Mouse (Mus musculus) testis, postnatal 10 days (tissue): ENCODE results near the gene Hoxa9.
A peak's percentile ranks its signal among the peaks of the same experiment; 100 is the strongest.

Source experiments
- DNase-seq: peaks from one replicate; pipeline ENCODE4 v3.0.0; 2021; ENCODE audit warnings: low spot score

Gene Hoxa9

GRCm38 (mm10) chr6:52244471-52245039 lies 13.7 kb upstream of the Hoxa9 start:
- peak; percentile 28 for DNase-seq

DNA sequence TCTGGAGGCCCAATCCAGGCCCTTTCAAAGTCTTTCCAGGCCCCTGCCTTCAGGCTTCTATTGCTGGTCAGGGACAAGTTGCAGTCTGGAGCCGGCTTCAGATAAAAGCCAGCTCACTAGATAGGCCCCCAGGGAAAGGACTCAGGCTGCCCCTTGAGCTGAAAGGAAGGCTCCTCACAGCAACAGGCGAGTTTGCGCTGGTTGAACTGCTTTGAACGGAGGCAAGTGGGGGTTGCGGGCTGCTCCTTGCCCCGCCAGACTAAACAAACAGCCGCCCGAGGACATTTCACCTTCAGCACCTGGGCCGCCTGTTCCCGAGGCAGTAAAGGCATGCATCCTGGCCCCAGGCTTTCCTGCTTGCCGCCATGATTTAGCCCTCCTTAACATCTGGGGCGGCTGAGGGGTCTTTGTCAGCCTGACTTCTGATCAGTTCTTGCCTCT lies 12.8 kb upstream of the Hoxa9 start:
- peak; percentile 36 for DNase-seq

GRCm38 (mm10) chr6:52242801-52243332 lies 12.0 kb upstream of the Hoxa9 start:
- DNase-seq: peak; percentile 42

DNA sequence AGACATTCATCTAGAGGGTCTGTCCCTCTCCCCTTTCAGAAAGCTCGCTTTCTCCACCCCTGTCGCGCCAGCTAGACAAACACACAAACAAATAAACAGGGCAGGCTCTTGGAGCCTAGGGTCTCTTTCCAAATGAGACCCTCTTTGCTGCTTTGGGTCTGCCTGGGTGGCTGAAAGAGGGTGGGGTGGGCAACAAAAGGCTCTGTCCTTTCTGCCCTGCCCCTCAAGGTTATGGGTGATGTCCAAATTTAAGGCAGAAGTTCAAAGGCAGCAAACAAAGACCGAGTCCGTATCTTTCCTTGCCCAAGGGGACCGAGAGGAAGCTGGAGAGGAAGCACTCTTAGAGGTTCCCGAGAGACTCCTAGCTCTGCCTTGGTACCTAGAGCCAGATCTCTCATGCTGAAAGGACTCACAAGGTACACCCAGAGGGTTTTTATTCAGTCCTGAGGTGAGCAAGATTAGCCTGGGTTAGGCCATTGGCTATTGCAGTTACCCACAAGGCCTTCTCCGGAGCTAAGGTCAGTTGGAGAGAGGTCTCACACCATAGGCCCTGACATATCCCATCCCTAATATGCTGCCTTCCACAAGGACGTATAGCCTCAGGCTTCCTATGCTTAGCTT lies 10.2 kb upstream of the Hoxa9 start:
- no peak for DNase-seq

DNA sequence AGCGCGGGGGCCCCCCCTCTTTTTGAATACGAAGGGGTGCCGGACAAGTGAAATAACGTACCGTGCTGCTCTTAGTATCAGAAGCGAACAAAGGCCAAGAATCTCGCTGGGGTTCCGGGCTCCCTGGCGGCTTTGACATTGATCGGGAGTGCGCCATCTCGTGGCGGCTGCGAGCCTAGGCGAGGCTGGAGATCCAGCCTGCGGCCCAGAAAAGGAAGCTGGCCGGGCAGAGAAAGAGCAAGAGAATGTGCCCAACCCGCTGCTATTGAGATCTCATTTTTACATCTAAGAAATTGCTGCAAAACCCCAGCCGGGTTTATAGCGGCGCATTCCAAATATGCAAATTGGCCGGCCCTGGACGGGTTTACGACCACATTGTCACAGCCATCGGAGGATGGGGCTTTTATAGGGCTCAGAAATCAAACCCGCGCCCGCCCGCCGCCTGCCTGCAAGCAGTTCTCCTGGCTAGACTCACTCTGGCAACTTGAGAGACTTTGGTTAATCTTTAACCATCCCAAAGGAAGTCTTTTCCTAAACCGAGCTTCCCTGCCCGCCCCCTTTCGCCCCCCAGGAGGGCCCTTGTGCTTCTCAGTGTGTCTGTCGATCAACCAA lies 9.6 kb upstream of the Hoxa9 start, which contains the start of gene Hoxa10:
TSS of gene Hoxa10 (minus strand) at position 466 of the 612 bp plus-strand sequence.
- peak; percentile 88 for DNase-seq

DNA sequence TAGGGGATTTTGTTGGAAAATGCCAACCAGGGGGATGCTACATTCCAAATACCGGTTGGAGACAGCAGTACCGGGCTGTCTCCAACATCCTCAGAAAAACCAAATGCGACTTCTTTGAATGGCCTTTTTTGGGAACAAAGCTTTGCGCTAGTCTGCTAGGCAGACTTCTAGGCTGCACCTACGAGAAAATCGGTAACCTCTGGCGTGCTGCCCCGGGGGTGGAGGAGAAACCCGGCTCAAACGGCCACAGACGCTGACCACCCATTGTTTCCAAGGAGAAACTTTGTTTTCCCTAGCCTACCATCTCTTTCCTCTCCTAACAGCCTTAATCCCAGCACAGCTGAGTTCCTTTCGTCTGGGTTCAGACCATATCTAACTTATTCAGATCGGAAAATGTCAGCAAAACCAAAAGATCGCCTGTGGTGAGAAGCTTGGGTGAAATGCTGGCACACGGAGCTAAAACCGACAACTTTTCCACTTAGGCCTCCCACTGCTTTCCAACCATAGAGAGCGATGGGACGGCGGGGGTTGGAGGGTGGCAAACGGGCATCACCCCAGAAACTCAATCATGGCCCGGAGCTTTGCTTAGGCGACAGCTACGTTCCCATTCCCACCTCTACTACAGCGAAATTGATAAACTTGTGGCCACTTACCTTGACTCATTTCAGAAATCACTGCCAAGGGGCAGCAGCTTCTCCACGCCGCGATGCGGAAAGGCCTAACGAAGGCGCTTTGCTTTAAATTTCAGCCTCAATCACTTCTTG lies 8.9 kb upstream of the Hoxa9 start:
- peak; percentile 45 for DNase-seq

DNA sequence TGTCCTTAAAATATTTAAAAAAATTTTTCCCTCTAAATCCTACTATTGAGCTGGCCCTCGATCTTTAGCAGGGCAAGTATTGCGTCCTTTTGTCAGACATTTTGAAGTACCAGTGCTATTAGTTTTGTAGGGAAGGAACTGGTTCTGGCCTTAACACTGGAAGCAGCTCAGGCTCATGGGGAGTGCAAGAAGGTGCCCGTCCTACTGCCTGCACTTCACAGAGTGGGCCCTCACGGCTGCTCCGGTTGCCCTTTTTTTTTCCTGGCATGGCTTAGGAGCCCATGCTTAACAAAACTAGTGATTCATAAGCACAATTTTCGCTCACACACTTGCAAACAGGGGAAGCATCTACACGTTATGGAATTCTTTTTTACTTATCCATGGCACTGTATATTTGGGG lies 8.1 kb upstream of the Hoxa9 start:
- peak; percentile 34 for DNase-seq

GRCm38 (mm10) chr6:52238155-52238545 lies 7.3 kb upstream of the Hoxa9 start:
- DNase-seq: peak; percentile 32

GRCm38 (mm10) chr6:52237346-52238154 lies 6.7 kb upstream of the Hoxa9 start:
- DNase-seq: peak; percentile 34

DNA sequence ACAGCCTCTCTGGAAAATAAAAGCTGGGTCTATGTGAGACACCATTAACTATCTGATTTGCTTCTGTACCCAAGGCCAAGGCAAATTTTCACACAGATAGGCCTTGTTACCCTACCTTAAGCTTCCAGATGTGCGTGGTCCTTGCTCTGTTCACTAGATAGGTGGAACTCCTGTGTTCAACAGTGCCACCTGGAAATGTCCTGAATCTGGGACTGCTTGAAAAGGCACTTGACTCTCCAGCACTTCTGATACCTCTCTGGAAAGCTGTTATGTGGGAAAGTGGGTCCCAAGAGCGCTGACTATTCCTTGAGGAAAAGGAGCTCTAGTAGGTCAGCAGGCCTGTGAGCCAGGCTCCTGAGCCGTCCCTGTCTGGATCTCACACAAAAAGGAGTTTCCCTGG lies 5.9 kb upstream of the Hoxa9 start:
- DNase-seq: peak; percentile 20

DNA sequence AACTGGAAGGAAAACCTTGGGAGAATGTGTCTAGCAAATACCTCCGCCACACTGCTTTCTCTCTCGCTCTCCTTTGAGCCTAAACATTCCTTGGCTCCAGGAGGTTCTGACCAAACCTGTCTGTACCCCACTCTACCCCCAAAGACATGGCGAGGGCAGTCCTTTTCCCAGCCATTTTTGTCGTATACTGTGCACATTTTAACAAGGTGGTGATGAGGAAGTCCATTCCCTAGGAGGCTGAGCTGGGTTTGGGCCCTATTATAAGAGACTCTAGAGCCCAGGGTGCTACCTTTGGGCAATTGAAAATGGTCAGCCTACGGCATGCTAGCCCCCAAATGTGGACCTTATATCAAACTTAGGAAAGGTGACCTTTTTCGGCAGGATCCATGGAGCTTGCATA lies 5.0 kb upstream of the Hoxa9 start:
- DNase-seq: peak; percentile 31

DNA sequence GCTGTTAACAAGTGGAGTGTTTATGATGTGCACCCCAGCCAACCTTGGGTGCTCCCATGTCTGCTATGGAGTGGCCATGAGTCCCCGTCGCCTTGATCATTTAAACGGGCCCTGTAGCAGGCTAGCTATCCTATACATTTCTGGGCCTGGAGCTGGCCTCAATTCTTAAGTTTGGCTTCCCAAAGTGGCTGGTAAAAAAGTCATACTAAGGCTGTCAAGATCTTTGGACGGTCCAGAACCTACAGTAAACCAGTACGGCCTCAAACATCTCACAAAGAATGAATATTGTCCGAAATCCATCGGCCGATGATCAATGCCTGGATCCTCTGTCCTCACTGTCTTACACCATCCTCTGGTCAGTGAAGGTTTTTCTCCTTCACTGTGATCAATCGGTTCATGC lies 4.4 kb upstream of the Hoxa9 start:
- peak; percentile 36 for DNase-seq

DNA sequence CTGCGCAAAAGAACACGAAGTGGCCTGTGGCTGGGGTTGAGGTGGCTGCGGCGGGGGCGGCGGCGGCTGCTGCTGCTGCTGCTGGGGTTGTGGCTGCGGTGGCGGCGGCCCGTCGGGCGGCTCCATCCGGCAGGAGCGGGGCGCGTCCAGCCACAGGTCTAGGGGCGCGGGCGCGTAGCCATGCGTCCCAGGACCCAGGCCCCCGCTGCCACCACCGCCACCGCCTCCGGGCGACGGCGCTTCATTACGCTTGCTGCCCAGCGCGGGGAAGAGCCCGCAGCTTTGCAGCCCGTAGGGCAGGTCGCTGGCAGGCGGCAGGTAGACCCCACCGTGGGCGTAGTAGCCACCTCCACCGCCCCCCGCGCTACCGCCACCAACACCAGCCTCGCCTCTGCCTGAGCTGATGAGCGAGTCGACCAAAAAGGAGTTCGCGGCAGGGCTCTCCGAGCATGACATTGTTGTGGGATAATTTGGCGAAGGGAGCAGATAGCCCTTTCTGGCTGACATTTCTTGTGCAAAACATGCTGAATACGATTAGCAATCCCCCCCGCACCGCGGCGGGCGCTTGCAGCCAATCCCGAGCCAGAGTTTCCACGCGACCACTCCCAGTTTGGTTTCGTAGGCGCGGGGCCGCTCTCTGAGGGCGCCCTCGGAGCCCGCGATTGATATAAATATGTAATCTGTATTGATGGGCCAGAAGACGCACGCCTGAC lies 3.7 kb upstream of the Hoxa9 start:
- peak; percentile 41 for DNase-seq

GRCm38 (mm10) chr6:52233546-52234427 lies 2.9 kb upstream of the Hoxa9 start:
- DNase-seq: peak; percentile 58

GRCm38 (mm10) chr6:52232984-52233545 lies 2.2 kb upstream of the Hoxa9 start:
- peak; percentile 41 for DNase-seq

GRCm38 (mm10) chr6:52232568-52232965 lies 1.7 kb upstream of the Hoxa9 start:
- DNase-seq: peak; percentile 43

DNA sequence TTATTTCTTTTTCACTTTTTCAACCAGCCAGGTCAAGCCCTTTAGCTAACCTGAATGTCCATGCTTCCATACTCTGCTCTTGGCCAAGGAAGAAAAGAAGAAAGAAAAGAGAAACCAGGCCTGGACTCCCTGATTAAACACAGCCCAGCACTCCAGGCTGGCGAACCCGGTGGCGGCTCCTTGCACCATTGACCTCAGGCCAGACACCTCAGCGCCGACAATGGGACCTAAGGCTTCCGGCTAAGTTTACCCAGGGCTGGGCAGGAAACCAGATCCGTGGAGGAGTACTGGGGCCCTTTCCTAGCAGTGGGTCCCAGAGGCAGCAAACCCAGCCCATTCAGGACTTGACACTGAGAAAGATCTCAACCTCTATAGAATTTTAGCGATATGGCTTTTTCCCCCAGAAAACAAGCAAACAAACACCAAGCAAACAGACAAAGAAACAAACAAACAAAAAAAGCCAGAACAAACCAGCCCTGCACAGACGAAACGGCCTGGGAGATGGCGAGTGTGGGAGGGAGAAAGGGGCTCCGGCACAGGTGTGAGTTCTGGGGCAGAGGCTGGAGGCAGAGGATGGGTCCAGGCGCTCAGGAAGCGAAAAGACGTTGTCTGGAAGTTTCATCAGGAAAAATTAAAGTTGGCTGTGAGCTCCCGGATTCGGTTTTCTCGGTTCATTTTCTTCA lies 1.1 kb upstream of the Hoxa9 start:
- no peak for DNase-seq

- no peak for DNase-seq
Observed at GRCm38 (mm10) chr6:52229558-52230416, 1.1 kb downstream of the Hoxa9 start.
